Mouse (Mus musculus) intestine, postnatal 0 days (tissue): Measurements from ENCODE around the gene Srsf7. TPM values are rescaled to one million over a fixed set of nuclear protein-coding genes. Genes with fewer than 3 reads are reported as not detected.

Experiments
- ATAC-seq: fragments of 200-750 bp; cut with Nextera tagmentation; 2 replicates; pipeline ENCODE4 v1.8.0; 2017; ENCODE audit warnings: mild to moderate bottlenecking, moderate TSS enrichment, moderate library complexity
- H3K27ac ChIP-seq: fragments of 300-500 bp; sonication (generic); 2 replicates; pipeline ENCODE4 v1.5.1; 2014; ENCODE audit warnings: mild to moderate bottlenecking, low read depth, low read length, moderate library complexity
- H3K27me3 ChIP-seq: fragments of 300-500 bp; sonication (generic); replicated peaks from 2 replicates; pipeline ENCODE4 v1.6.1; 2014; ENCODE audit warnings: low read length, mixed read lengths; ENCODE audit not compliant: control insufficient read depth, insufficient read depth
- H3K36me3 ChIP-seq: fragments of 300-500 bp; sonication (generic); 2 replicates; pipeline ENCODE4 v1.6.1; 2014; ENCODE audit warnings: mild to moderate bottlenecking, moderate library complexity; ENCODE audit not compliant: control insufficient read depth, insufficient read depth
- H3K4me1 ChIP-seq: fragments of 300-500 bp; sonication (generic); replicated peaks from 2 replicates; pipeline ENCODE4 v1.6.1; 2014; ENCODE audit warnings: antibody characterized with exemption, low read length, mixed read lengths; ENCODE audit not compliant: control insufficient read depth, insufficient read depth
- H3K4me2 ChIP-seq: fragments of 300-500 bp; sonication (generic); replicated peaks from 2 replicates; pipeline ENCODE4 v1.6.1; 2014; ENCODE audit warnings: low read depth, mild to moderate bottlenecking, moderate library complexity
- H3K4me3 ChIP-seq: fragments of 300-500 bp; sonication (generic); 2 replicates; pipeline ENCODE4 v1.5.1; 2014; ENCODE audit warnings: low read depth, low read length
- H3K9ac ChIP-seq: fragments of 300-500 bp; sonication (generic); 2 replicates; pipeline ENCODE4 v1.6.1; 2014; ENCODE audit warnings: mild to moderate bottlenecking, low read depth, low read length
- H3K9me3 ChIP-seq: fragments of 300-500 bp; sonication (generic); 2 replicates; pipeline ENCODE4 v1.6.1; 2016; ENCODE audit warnings: mixed run types; ENCODE audit not compliant: control insufficient read depth
- CTCF ChIP-seq: sonication (generic); IDR thresholded peaks from 2 replicates; pipeline ENCODE4 v1.5.1; 2016; ENCODE audit warnings: low read depth, mild to moderate bottlenecking, control low read depth, antibody characterized with exemption, moderate library complexity
- WGBS: fragments of 180-500 bp; shearing (Covaris S2); extraction: QIAGEN DNeasy Blood & Tissue Kit; methylation state at CpG from one replicate; pipeline ENCODE4 v1.1.7; 2014; 5-methylcytosine and 5-hydroxymethylcytosine counted together
- polyA plus RNA-seq: library from polyadenylated mRNA; unstranded; fragments of >200 nt; fragmentation: Nextera tagmentation; extraction: Ambion mirVana; gene quantifications from 2 replicates; pipeline ENCODE4 v1.2.1, GENCODE M21; 2015

Gene Srsf7
- polyA plus RNA-seq, 1 experiment from 2014 or later = 169 TPM

- Histone ChIP-seq H3K36me3 (peaks cover 6% of the 10 kb centered on the region; the same call in 1 of the 2 replicates), H3K9me3 (no peaks in the 10 kb centered on the region), H3K27me3 (no peaks in the 10 kb centered on the region), H3K9ac (no peak overlapping the region), H3K4me2 (no peak overlapping the region), H3K4me1 (no peaks in the 10 kb centered on the region), H3K4me3 (no peak overlapping the region), H3K27ac (no peak overlapping the region)
- WGBS = 58% methylated on average over 7 of the region's 7 CpGs
- ATAC-seq = no peak
- TF ChIP-seq CTCF = no peak
These were observed 39.3 kb downstream of the Srsf7 start for GRCm38 (mm10) chr17:80167851-80168251.

GRCm38 (mm10) chr17:80167436-80167835 lies 39.7 kb downstream of the Srsf7 start:
- Histone ChIP-seq H3K36me3 (peaks cover 6% of the 10 kb centered on the region; the same call in 1 of the 2 replicates), H3K27me3 (no peaks in the 10 kb centered on the region), H3K27ac (no peak overlapping the region), H3K4me2 (no peak overlapping the region), H3K9ac (no peak overlapping the region), H3K4me3 (no peak overlapping the region), H3K9me3 (no peaks in the 10 kb centered on the region), H3K4me1 (no peaks in the 10 kb centered on the region)
- WGBS = 86% methylated on average over 4 of the region's 4 CpGs
- no peak for ATAC-seq
- TF ChIP-seq CTCF = no peak

DNA sequence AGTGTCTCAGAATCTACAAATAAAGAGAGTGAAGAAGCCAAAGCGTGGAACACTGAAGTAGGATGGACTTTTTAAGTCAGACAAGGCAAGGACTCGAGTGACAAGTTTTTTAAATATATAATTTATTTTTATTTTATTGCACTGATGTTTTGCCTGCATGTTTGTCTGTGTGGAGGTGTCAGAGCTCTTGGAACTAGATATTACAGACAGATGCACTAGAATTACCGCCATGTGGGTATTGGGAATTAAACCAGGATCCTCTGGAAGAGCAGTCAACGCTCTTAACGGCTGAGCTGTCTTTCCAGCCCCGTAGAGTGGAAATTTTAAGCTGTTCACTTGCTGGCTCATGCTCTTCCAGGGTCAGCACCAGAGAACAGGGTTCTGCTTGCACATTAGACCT lies 40.8 kb downstream of the Srsf7 start:
- H3K4me2 ChIP-seq = no peak overlapping the region
- ATAC-seq = no peak
- no peaks in the 10 kb centered on the region for H3K4me1 ChIP-seq
- H3K4me3 ChIP-seq = no peak overlapping the region
- H3K27me3 ChIP-seq = no peaks in the 10 kb centered on the region
- peaks cover 6% of the 10 kb centered on the region; the same call in 1 of the 2 replicates for H3K36me3 ChIP-seq
- H3K9ac ChIP-seq = no peak overlapping the region
- no peaks in the 10 kb centered on the region for H3K9me3 ChIP-seq
- no peak overlapping the region for H3K27ac ChIP-seq
- 82% methylated on average over 6 of the region's 6 CpGs for WGBS
- no peak for TF ChIP-seq CTCF

- Histone ChIP-seq H3K27me3 (no peaks in the 10 kb centered on the region), H3K9ac (no peak overlapping the region), H3K27ac (no peak overlapping the region), H3K4me3 (no peak overlapping the region), H3K36me3 (peaks cover 2% of the 10 kb centered on the region; the same call in 1 of the 2 replicates), H3K4me2 (no peak overlapping the region), H3K9me3 (no peaks in the 10 kb centered on the region), H3K4me1 (no peaks in the 10 kb centered on the region)
- ATAC-seq = no peak
- no peak for TF ChIP-seq CTCF
- 64% methylated on average over 6 of the region's 6 CpGs for WGBS
These were observed 41.4 kb downstream of the Srsf7 start for GRCm38 (mm10) chr17:80165741-80166140.

GRCm38 (mm10) chr17:80163991-80164390 lies 43.1 kb downstream of the Srsf7 start:
- Histone ChIP-seq H3K27me3 (no peaks in the 10 kb centered on the region), H3K9ac (no peak overlapping the region), H3K27ac (no peak overlapping the region), H3K9me3 (no peaks in the 10 kb centered on the region), H3K4me2 (no peak overlapping the region), H3K4me3 (no peak overlapping the region), H3K4me1 (no peaks in the 10 kb centered on the region), H3K36me3 (no peaks in the 10 kb centered on the region; the same call in 1 of the 2 replicates)
- no peak for TF ChIP-seq CTCF
- no peak for ATAC-seq
- WGBS = 79% methylated on average over 8 of the region's 8 CpGs

GRCm38 (mm10) chr17:80160454-80160853 lies 46.7 kb downstream of the Srsf7 start:
- H3K9me3 ChIP-seq = no peaks in the 10 kb centered on the region

GRCm38 (mm10) chr17:80157489-80157888 lies 49.6 kb downstream of the Srsf7 start:
- no peak overlapping the region for H3K4me3 ChIP-seq
- no peaks in the 10 kb centered on the region for H3K4me1 ChIP-seq
- no peaks in the 10 kb centered on the region for H3K36me3 ChIP-seq
- WGBS = 83% methylated on average over 6 of the region's 6 CpGs
- H3K9ac ChIP-seq = no peak overlapping the region
- TF ChIP-seq CTCF = no peak
- no peak overlapping the region for H3K27ac ChIP-seq
- H3K27me3 ChIP-seq = no peaks in the 10 kb centered on the region
- H3K4me2 ChIP-seq = no peak overlapping the region
- H3K9me3 ChIP-seq = no peaks in the 10 kb centered on the region
- ATAC-seq = no peak

More at GRCm38 (mm10) chr17:80160454-80160853, 46.7 kb downstream of the Srsf7 start:
- H3K4me1 ChIP-seq = no peaks in the 10 kb centered on the region
- H3K27ac ChIP-seq = no peak overlapping the region
- ATAC-seq = no peak
- H3K9ac ChIP-seq = no peak overlapping the region
- no peak overlapping the region for H3K4me3 ChIP-seq
- WGBS = 50% methylated on average over 5 of the region's 5 CpGs
- H3K27me3 ChIP-seq = no peaks in the 10 kb centered on the region
- H3K4me2 ChIP-seq = no peak overlapping the region
- TF ChIP-seq CTCF = no peak; the same call in 1 of the 2 replicates
- no peaks in the 10 kb centered on the region for H3K36me3 ChIP-seq
